8 mouse cellular contexts compared by ENCODE assay signal in genomic region chr11:69922012-69922756, GRCm38 (mm10). TPM values are rescaled to one million over a fixed set of nuclear protein-coding genes. Genes with fewer than 3 reads are reported as not detected.
DNase-seq lines count a peak whose midpoint lies in the region; ATAC-seq and TF ChIP-seq lines count a peak whose summit lies in the region.

No protein-coding gene starts in this region.

- 3% methylated on average over 12 of the region's 12 CpGs for WGBS in kidney, embryonic 14.5 days
- WGBS in heart, postnatal 0 days, result 2% methylated on average over 12 of the region's 12 CpGs
- 2% methylated on average over 12 of the region's 12 CpGs for WGBS in midbrain, embryonic 13.5 days

- peak overlapping the region; percentile 59 for H3K9ac ChIP-seq in kidney, embryonic 14.5 days (ENCODE audit: low read depth, low read length)
- H3K9ac ChIP-seq in MEL (ENCODE audit: control insufficient read depth, low read depth, low read length, poor library complexity, severe bottlenecking), result peak overlapping the region; percentile 89
- peak overlapping the region; percentile 30 for H3K9ac ChIP-seq in heart, postnatal 0 days (replicated peaks; ENCODE audit: low read depth, low read length)
- peak overlapping the region; percentile 67 for H3K9ac ChIP-seq in midbrain, embryonic 13.5 days (replicated peaks)

- no peaks in the 10 kb centered on the region for H3K9me3 ChIP-seq in kidney, embryonic 14.5 days (ENCODE audit: control insufficient read depth, low read length)
- no peaks in the 10 kb centered on the region for H3K9me3 ChIP-seq in MEL (replicated peaks; ENCODE audit: insufficient read depth, low read length)
- no peaks in the 10 kb centered on the region for H3K9me3 ChIP-seq in heart, postnatal 0 days (replicated peaks; ENCODE audit: control insufficient read depth, low read length)
- H3K9me3 ChIP-seq in midbrain, embryonic 13.5 days, result no peaks in the 10 kb centered on the region

- ATAC-seq in kidney, embryonic 14.5 days (ENCODE audit: low FRiP score, low TSS enrichment), result no peak
- no peak for ATAC-seq in heart, postnatal 0 days (ENCODE audit: insufficient read depth, low read depth)
- ATAC-seq in midbrain, embryonic 13.5 days, result no peak

- peak in 1 of 3 experiments; percentile 45; a peak in 2 of 6 replicates for TF ChIP-seq CTCF in MEL (IDR thresholded peaks at IDR 0.05 in 2 of 3, conservative IDR thresholded peaks at IDR 0.05 in 1 of 3; ENCODE audit: control insufficient read depth in 1 of 3, insufficient read depth in 1 of 3, low read depth in 2 of 3, low read length in 3 of 3, poor library complexity in 1 of 3, severe bottlenecking in 1 of 3)
- TF ChIP-seq CTCF in heart, postnatal 0 days (IDR thresholded peaks at IDR 0.05; ENCODE audit: low read depth), result no peak

- H3K4me1 ChIP-seq in kidney, embryonic 14.5 days (ENCODE audit: control insufficient read depth, insufficient read depth, low read length), result peaks cover 11% of the 10 kb centered on the region
- peaks cover 13 to 29% of the 10 kb centered on the region in 2 experiments for H3K4me1 ChIP-seq in MEL (ENCODE audit: control insufficient read depth in 1 of 2, insufficient read depth in 2 of 2, low read length in 2 of 2)
- H3K4me1 ChIP-seq in heart, postnatal 0 days (ENCODE audit: control insufficient read depth, insufficient read depth), result peaks cover 9% of the 10 kb centered on the region
- peaks cover 29% of the 10 kb centered on the region for H3K4me1 ChIP-seq in midbrain, embryonic 13.5 days (replicated peaks)

- H3K79me2 ChIP-seq in MEL (ENCODE audit: control insufficient read depth, insufficient read depth, low read length, poor library complexity), result peaks cover 41% of the 10 kb centered on the region

- TF ChIP-seq EP300 in MEL (IDR thresholded peaks at IDR 0.05; ENCODE audit: low read depth in 1 of 2, low read length in 2 of 2), result peak; percentile 19 to 63; a peak in 1 of 4 replicates
- peak; percentile 28; the same call in 1 of the 2 replicates for TF ChIP-seq EP300 in heart, postnatal 0 days (IDR thresholded peaks at IDR 0.05; ENCODE audit: low read depth)

- DNase-seq in kidney, postnatal 14 days, result no peak
- peak; percentile 70 for DNase-seq in MEL (ENCODE audit: low read depth, low spot score)
- no peak for DNase-seq in heart, postnatal 0 days (ENCODE audit: low spot score)
- no peak for DNase-seq in yolk sac, embryonic 10.5 days (ENCODE audit: low spot score)
- DNase-seq in ovary, adult 18-20 months (ENCODE audit: low spot score), result no peak
- no peak for DNase-seq in right cerebral cortex, postnatal 4 days

- peak overlapping the region; percentile 87 for H3K4me3 ChIP-seq in kidney, embryonic 14.5 days (ENCODE audit: low read length)
- H3K4me3 ChIP-seq in MEL (ENCODE audit: control insufficient read depth in 1 of 2, insufficient read depth in 1 of 2, low read depth in 2 of 2, low read length in 2 of 2), result peak overlapping the region; percentile 57 to 77
- H3K4me3 ChIP-seq in heart, postnatal 0 days (ENCODE audit: low read depth, low read length), result peak overlapping the region; percentile 59
- peak overlapping the region; percentile 89 for H3K4me3 ChIP-seq in midbrain, embryonic 13.5 days (replicated peaks)

- TF ChIP-seq POLR2A in MEL (IDR thresholded peaks at IDR 0.05; ENCODE audit: control insufficient read depth in 1 of 2, insufficient read depth in 1 of 2, low read depth in 1 of 2, low read length in 2 of 2, poor library complexity in 1 of 2), result no peak

- H3K27ac ChIP-seq in kidney, embryonic 14.5 days (ENCODE audit: low read depth, low read length), result peak overlapping the region; percentile 98
- H3K27ac ChIP-seq in MEL (ENCODE audit: control insufficient read depth, low read depth, low read length), result peak overlapping the region; percentile 98
- peak overlapping the region; percentile 98 for H3K27ac ChIP-seq in heart, postnatal 0 days (ENCODE audit: low read depth)
- H3K27ac ChIP-seq in midbrain, embryonic 13.5 days, result peak overlapping the region; percentile 91

- TF ChIP-seq RAD21 in MEL (IDR thresholded peaks at IDR 0.05; ENCODE audit: low read depth, low read length), result peak; percentile 29

- no peaks in the 10 kb centered on the region for H3K27me3 ChIP-seq in kidney, embryonic 14.5 days (ENCODE audit: control insufficient read depth, insufficient read depth, low read length)
- H3K27me3 ChIP-seq in MEL (ENCODE audit: control insufficient read depth in 1 of 2, insufficient read depth in 2 of 2, low read length in 2 of 2), result no peaks in the 10 kb centered on the region
- no peaks in the 10 kb centered on the region for H3K27me3 ChIP-seq in heart, postnatal 0 days (ENCODE audit: control insufficient read depth, insufficient read depth, low read length)
- H3K27me3 ChIP-seq in midbrain, embryonic 13.5 days, result no peaks in the 10 kb centered on the region

- H3K4me2 ChIP-seq in kidney, embryonic 14.5 days (replicated peaks; ENCODE audit: low read depth, low read length), result peak overlapping the region; percentile 56
- peak overlapping the region; percentile 58 for H3K4me2 ChIP-seq in heart, postnatal 0 days (ENCODE audit: low read depth, low read length)
- H3K4me2 ChIP-seq in midbrain, embryonic 13.5 days (replicated peaks), result peak overlapping the region; percentile 56

- peaks cover 22% of the 10 kb centered on the region for H3K36me3 ChIP-seq in kidney, embryonic 14.5 days (ENCODE audit: control insufficient read depth, insufficient read depth, low read length)
- peaks cover 22 to 38% of the 10 kb centered on the region in 2 experiments for H3K36me3 ChIP-seq in MEL (ENCODE audit: control insufficient read depth in 1 of 2, insufficient read depth in 2 of 2, low read length in 2 of 2)
- H3K36me3 ChIP-seq in heart, postnatal 0 days (replicated peaks; ENCODE audit: control insufficient read depth, insufficient read depth, low read length), result peaks cover 19% of the 10 kb centered on the region
- H3K36me3 ChIP-seq in midbrain, embryonic 13.5 days, result peaks cover 20% of the 10 kb centered on the region

TF ChIP-seq in MEL, 35 proteins besides CTCF, POLR2A, EP300 and RAD21 (continues in another document):
- TF ChIP-seq CHD1 (IDR thresholded peaks at IDR 0.05; ENCODE audit: low read depth, low read length), result peak; percentile 97
- TF ChIP-seq MAFK (IDR thresholded peaks at IDR 0.05; ENCODE audit: borderline replicate concordance, low read depth, low read length), result no peak
- no peak for TF ChIP-seq UBTF (IDR thresholded peaks at IDR 0.05; ENCODE audit: borderline replicate concordance, insufficient read depth, low read depth, low read length)
- TF ChIP-seq HCFC1 (IDR thresholded peaks at IDR 0.05; ENCODE audit: low read depth, low read length), result no peak
- no peak for TF ChIP-seq MYC (IDR thresholded peaks at IDR 0.05; ENCODE audit: low read depth, low read length)
- no peak for TF ChIP-seq E2F4 (IDR thresholded peaks at IDR 0.05; ENCODE audit: borderline replicate concordance, low read depth, low read length)

RNA-seq across cellular contexts. Expression of gene Eif5a, which starts 0.4 kb away (rescaled TPM):
- 2,108 and 2,169 TPM in 2 replicates for polyA plus RNA-seq in kidney, embryonic 14.5 days (2014; fragmentation: Nextera tagmentation; extraction: Ambion mirVana)
- total RNA-seq in MEL (2012; rRNA removed), result 1,428 and 1,539 TPM in 2 replicates
- 1,000 to 10,000 TPM; 1,272 to 3,185 TPM for polyA plus RNA-seq in MEL (2012; ENCODE audit: insufficient read depth in 1 of 2, insufficient read length in 2 of 2, low read depth in 1 of 2, low replicate concordance in 2 of 2, missing spikeins in 1 of 2)
- 469 and 504 TPM in 2 replicates for total RNA-seq in heart, postnatal 0 days (2014; rRNA removed; ENCODE audit: low replicate concordance)
- polyA plus RNA-seq in heart, postnatal 0 days (2015; fragmentation: Nextera tagmentation; extraction: Ambion mirVana), result 961 and 973 TPM in 2 replicates
- 1,160 and 1,188 TPM in 2 replicates for polyA plus RNA-seq in midbrain, embryonic 13.5 days (2015; fragmentation: Nextera tagmentation; extraction: Ambion mirVana)

RNA-seq across cellular contexts. Expression of gene Gps2, which starts 8.5 kb away (rescaled TPM):
- polyA plus RNA-seq in kidney, embryonic 14.5 days (2014; fragmentation: Nextera tagmentation; extraction: Ambion mirVana), result 73.4 and 82.0 TPM in 2 replicates
- 64.5 and 78.0 TPM in 2 replicates for total RNA-seq in MEL (2012; rRNA removed)
- polyA plus RNA-seq in MEL (2012; ENCODE audit: insufficient read depth in 1 of 2, insufficient read length in 2 of 2, low read depth in 1 of 2, low replicate concordance in 2 of 2, missing spikeins in 1 of 2), result 100 to 1,000 TPM in 1 of 2 experiments, not detected in 1; 113 TPM
- 48.6 and 72.4 TPM in 2 replicates for total RNA-seq in heart, postnatal 0 days (2014; rRNA removed; ENCODE audit: low replicate concordance)
- polyA plus RNA-seq in heart, postnatal 0 days (2015; fragmentation: Nextera tagmentation; extraction: Ambion mirVana), result 37.1 and 38.1 TPM in 2 replicates
- 81.9 and 87.0 TPM in 2 replicates for polyA plus RNA-seq in midbrain, embryonic 13.5 days (2015; fragmentation: Nextera tagmentation; extraction: Ambion mirVana)

RNA-seq across cellular contexts. Expression of gene Ybx2, which starts 13.4 kb away (rescaled TPM):
- 10.1 and 10.7 TPM in 2 replicates for polyA plus RNA-seq in kidney, embryonic 14.5 days (2014; fragmentation: Nextera tagmentation; extraction: Ambion mirVana)
- 0.33 and 0.50 TPM in 2 replicates for total RNA-seq in MEL (2012; rRNA removed)
- under 1 TPM in 1 of 2 experiments, not detected in 1; 0.92 TPM for polyA plus RNA-seq in MEL (2012; ENCODE audit: insufficient read depth in 1 of 2, insufficient read length in 2 of 2, low read depth in 1 of 2, low replicate concordance in 2 of 2, missing spikeins in 1 of 2)
- total RNA-seq in heart, postnatal 0 days (2014; rRNA removed; ENCODE audit: low replicate concordance), result 16.0 and 25.6 TPM in 2 replicates
- polyA plus RNA-seq in heart, postnatal 0 days (2015; fragmentation: Nextera tagmentation; extraction: Ambion mirVana), result 4.9 and 7.9 TPM in 2 replicates
- polyA plus RNA-seq in midbrain, embryonic 13.5 days (2015; fragmentation: Nextera tagmentation; extraction: Ambion mirVana), result 3.9 and 4.2 TPM in 2 replicates

RNA-seq across cellular contexts. Expression of gene Neurl4, which starts 21.3 kb away (rescaled TPM):
- polyA plus RNA-seq in kidney, embryonic 14.5 days (2014; fragmentation: Nextera tagmentation; extraction: Ambion mirVana), result 13.0 and 16.3 TPM in 2 replicates
- total RNA-seq in MEL (2012; rRNA removed), result 47.3 and 58.0 TPM in 2 replicates
- polyA plus RNA-seq in MEL (2012; ENCODE audit: insufficient read depth in 1 of 2, insufficient read length in 2 of 2, low read depth in 1 of 2, low replicate concordance in 2 of 2, missing spikeins in 1 of 2), result 10 to 100 TPM in 1 of 2 experiments, not detected in 1; 50.9 TPM
- total RNA-seq in heart, postnatal 0 days (2014; rRNA removed; ENCODE audit: low replicate concordance), result 39.2 and 59.5 TPM in 2 replicates
- polyA plus RNA-seq in heart, postnatal 0 days (2015; fragmentation: Nextera tagmentation; extraction: Ambion mirVana), result 3.6 and 4.5 TPM in 2 replicates
- 18.6 and 19.8 TPM in 2 replicates for polyA plus RNA-seq in midbrain, embryonic 13.5 days (2015; fragmentation: Nextera tagmentation; extraction: Ambion mirVana)

RNA-seq across cellular contexts. Expression of gene 2810408A11Rik, which starts 21.4 kb away (rescaled TPM):
- 12.4 and 15.1 TPM in 2 replicates for polyA plus RNA-seq in kidney, embryonic 14.5 days (2014; fragmentation: Nextera tagmentation; extraction: Ambion mirVana)
- total RNA-seq in MEL (2012; rRNA removed), result 0.69 and 0.81 TPM in 2 replicates
- 1 to 10 TPM in 1 of 2 experiments, not detected in 1; 1.3 TPM for polyA plus RNA-seq in MEL (2012; ENCODE audit: insufficient read depth in 1 of 2, insufficient read length in 2 of 2, low read depth in 1 of 2, low replicate concordance in 2 of 2, missing spikeins in 1 of 2)
- total RNA-seq in heart, postnatal 0 days (2014; rRNA removed; ENCODE audit: low replicate concordance), result 1.8 and 6.3 TPM in 2 replicates
- polyA plus RNA-seq in heart, postnatal 0 days (2015; fragmentation: Nextera tagmentation; extraction: Ambion mirVana), result 2.8 and 3.9 TPM in 2 replicates
- polyA plus RNA-seq in midbrain, embryonic 13.5 days (2015; fragmentation: Nextera tagmentation; extraction: Ambion mirVana), result 16.1 and 17.1 TPM in 2 replicates

Comparison
In these comparisons a context has a peak if more than half of its experiments do, and no peak if none do; other contexts are left out.
1. H3K9ac ChIP-seq: peak in every context shown above with its lines; median percentile 89 in MEL; 67 in midbrain, embryonic 13.5 days; 59 in kidney, embryonic 14.5 days; 30 in heart, postnatal 0 days.